Mouse (Mus musculus): ENCODE measurements around the gene Adar.
A peak's percentile ranks its signal among the peaks of the same experiment; 100 is the strongest.

Gene Adar

GRCm38 (mm10) chr3:89714359-89715206 lies at the start of gene Adar:
Adar (plus strand) TSS chr3:89715022.
- peak in 1 of 2 experiments; percentile 53 for DNase-seq (ENCODE audit: low read depth in 1 of 2, low spot score in 2 of 2)

- DNase-seq (ENCODE audit: low read depth in 1 of 2, low spot score in 2 of 2) = no peak
These were observed 47.7 kb upstream of the Adar start for GRCm38 (mm10) chr3:89667131-89667530.

GRCm38 (mm10) chr3:89671334-89671733 lies 43.5 kb upstream of the Adar start:
- no peak for DNase-seq (ENCODE audit: low read depth in 1 of 2, low spot score in 2 of 2)

- DNase-seq (ENCODE audit: low read depth in 1 of 2, low spot score in 2 of 2) = no peak
These were observed 42.1 kb upstream of the Adar start for GRCm38 (mm10) chr3:89672573-89673317.

GRCm38 (mm10) chr3:89677617-89678016 lies 37.2 kb upstream of the Adar start:
- no peak for DNase-seq (ENCODE audit: low read depth in 1 of 2, low spot score in 2 of 2)

GRCm38 (mm10) chr3:89686031-89686430 lies 28.8 kb upstream of the Adar start:
- DNase-seq (ENCODE audit: low read depth in 1 of 2, low spot score in 2 of 2) = no peak

- DNase-seq (ENCODE audit: low read depth in 1 of 2, low spot score in 2 of 2) = peak; percentile 16 to 45
These were observed 25.9 kb upstream of the Adar start for GRCm38 (mm10) chr3:89688694-89689581.

- no peak for DNase-seq (ENCODE audit: low read depth in 1 of 2, low spot score in 2 of 2)
These were observed 23.0 kb upstream of the Adar start for GRCm38 (mm10) chr3:89691776-89692175.

- DNase-seq (ENCODE audit: low read depth in 1 of 2, low spot score in 2 of 2) = no peak
These were observed 18.5 kb upstream of the Adar start for GRCm38 (mm10) chr3:89696152-89696821.

- no peak for DNase-seq (ENCODE audit: low read depth in 1 of 2, low spot score in 2 of 2)
These were observed 15.9 kb upstream of the Adar start for GRCm38 (mm10) chr3:89698958-89699357.

GRCm38 (mm10) chr3:89700461-89700860 lies 14.4 kb upstream of the Adar start:
- DNase-seq (ENCODE audit: low read depth in 1 of 2, low spot score in 2 of 2) = no peak

GRCm38 (mm10) chr3:89703596-89703995 lies 11.2 kb upstream of the Adar start:
- DNase-seq (ENCODE audit: low read depth in 1 of 2, low spot score in 2 of 2) = no peak

GRCm38 (mm10) chr3:89704064-89704463 lies 10.8 kb upstream of the Adar start:
- no peak for DNase-seq (ENCODE audit: low read depth in 1 of 2, low spot score in 2 of 2)

GRCm38 (mm10) chr3:89715207-89715966 lies 565 bp downstream of the Adar start:
- no peak for DNase-seq (ENCODE audit: low read depth in 1 of 2, low spot score in 2 of 2)

- DNase-seq (ENCODE audit: low read depth in 1 of 2, low spot score in 2 of 2) = no peak
These were observed 1.1 kb downstream of the Adar start for GRCm38 (mm10) chr3:89715967-89716256.

GRCm38 (mm10) chr3:89722032-89722431 lies 7.2 kb downstream of the Adar start:
- DNase-seq (ENCODE audit: low read depth in 1 of 2, low spot score in 2 of 2) = no peak

GRCm38 (mm10) chr3:89723400-89724084 lies 8.7 kb downstream of the Adar start:
- no peak for DNase-seq (ENCODE audit: low read depth in 1 of 2, low spot score in 2 of 2)

- peak in 1 of 2 experiments; percentile 54 for DNase-seq (ENCODE audit: low read depth in 1 of 2, low spot score in 2 of 2)
These were observed 12.2 kb downstream of the Adar start for GRCm38 (mm10) chr3:89727028-89727427.

- DNase-seq (ENCODE audit: low read depth in 1 of 2, low spot score in 2 of 2) = no peak
These were observed 14.0 kb downstream of the Adar start for GRCm38 (mm10) chr3:89728848-89729247.
